Mouse (Mus musculus): ENCODE results near the gene Calr.

Gene Calr

GRCm38 (mm10) chr8:84846722-84847572 is at the start of gene Calr:
TSS of gene Calr (minus strand) at chr8:84846934.
- peak; percentile 99 to 100 for DNase-seq

- DNase-seq: no peak
Measured at GRCm38 (mm10) chr8:84895963-84896362, 49.2 kb upstream of the Calr start.

DNA sequence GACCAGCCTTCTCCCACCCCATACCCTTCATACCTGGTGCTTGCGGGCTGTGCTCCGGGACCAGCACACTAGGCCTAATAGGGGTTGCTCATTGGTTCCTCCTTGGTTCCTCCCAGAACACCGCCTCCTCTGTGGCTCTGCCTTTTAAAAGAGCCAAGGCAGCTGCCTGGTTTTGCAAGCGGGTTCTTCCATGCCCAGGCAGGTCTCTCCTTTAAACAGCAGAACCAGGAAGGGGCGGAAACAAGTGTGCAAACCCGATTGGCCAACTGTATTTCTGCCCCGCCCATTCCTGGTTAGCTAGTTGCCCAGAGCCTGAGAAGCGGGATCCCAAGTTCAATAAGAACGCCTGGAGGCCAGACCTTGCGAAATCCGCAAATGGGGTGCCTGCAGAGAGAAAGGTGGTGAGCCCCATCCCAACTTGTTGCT is 47.0 kb upstream of the Calr start, which contains the start of gene Gcdh:
TSS of gene Gcdh (minus strand) at position 213 of the 426 bp plus-strand sequence.
- peak; percentile 94 to 99 for DNase-seq

DNA sequence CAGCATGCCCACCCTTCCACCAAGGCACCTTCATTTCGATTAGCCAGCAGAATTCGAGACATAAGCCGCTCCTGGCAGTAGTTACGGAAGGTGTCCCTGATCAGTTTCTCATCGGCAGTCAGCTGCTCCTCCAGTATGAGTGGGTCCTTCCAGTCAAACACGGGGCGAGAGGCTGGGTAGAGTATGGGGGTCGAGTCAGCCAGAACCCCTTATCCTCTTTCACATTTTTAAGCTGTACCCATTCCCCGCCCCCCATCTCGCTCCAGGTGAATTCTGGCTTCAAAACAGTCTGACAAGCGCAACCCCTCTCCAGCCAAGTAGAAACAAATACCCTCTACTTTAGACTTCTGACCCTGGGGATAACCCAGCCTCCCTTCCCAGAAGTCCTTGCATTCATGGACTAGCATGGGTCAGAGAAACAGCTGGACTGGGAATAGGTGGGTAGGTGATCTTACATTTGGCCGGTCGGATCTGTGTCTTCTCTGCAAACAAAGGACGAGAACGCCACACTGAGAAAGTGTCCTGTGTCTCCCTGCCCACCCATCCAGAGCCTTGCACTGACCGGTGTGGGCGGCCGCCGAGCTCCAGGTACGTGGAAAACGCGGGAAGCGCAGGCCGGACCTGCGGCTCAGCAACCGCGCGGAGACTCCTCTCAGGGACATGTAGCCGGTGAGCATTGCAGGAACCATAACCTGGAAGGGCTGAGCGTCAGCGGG is 46.4 kb upstream of the Calr start:
- DNase-seq: peak; percentile 71 to 80

DNA sequence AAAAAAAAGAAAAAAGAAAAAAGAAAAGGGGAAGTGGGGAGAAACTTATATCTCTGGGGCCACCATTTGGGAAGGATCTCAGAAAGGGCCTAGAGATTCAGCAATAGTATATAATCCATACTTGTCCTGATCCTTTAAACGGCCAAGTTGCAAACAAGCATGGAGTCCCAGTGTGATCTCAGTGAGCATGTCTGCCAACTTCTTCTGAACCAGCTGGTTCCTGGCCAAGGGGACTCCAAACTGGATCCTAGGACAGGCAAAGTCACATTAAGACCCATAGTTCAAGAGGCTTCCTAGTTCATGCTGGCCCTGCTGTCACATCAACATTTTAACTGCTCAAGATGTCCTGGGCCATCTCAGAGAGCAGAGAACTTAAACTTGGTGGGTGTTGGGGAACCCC is 42.4 kb upstream of the Calr start:
- DNase-seq: no peak

DNA sequence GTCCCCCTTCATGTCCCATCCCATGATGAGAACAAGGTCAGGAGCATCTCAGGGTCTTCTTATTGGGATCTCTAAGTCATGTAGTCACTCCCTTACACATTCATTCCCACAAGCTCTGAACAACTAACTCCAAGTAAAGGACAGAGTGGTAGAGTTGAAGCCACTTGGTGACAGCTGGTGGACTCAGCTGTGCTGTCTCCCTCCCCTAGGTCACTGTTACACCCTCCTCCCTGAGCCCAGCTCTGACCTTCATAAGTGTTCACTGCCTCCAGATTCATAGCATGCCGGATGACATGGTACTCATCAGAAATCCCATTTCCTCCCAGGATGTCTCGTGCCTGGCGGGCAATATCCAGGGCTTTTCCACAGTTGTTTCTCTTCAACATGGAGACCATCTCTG is 41.5 kb upstream of the Calr start:
- no peak for DNase-seq

GRCm38 (mm10) chr8:84884728-84885127 is 38.0 kb upstream of the Calr start:
- DNase-seq: no peak

- no peak for DNase-seq
Measured at GRCm38 (mm10) chr8:84878915-84879314, 32.2 kb upstream of the Calr start.

GRCm38 (mm10) chr8:84877297-84878035 is 30.7 kb upstream of the Calr start:
- no peak for DNase-seq

GRCm38 (mm10) chr8:84874339-84874738 is 27.6 kb upstream of the Calr start:
- no peak for DNase-seq

DNA sequence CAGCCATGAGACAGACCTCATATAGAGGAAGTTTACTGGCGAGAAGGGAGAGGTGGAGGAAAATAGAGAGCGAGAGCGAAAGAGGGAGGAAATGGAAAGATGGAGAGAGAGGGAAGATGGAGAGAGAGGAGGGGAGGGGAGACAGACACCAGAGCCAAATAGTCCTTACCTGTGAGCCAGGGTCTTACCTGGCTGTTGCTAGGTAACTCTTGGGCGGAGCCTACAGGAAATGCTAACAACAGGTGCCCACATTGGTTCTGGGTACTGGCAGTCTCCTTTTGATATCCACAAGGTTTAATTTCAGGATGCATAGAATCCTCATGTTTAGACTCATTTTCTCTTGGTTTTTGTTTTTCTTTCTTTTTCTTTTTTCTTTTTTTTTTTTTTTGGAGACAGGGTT is 26.3 kb upstream of the Calr start:
- no peak for DNase-seq

DNA sequence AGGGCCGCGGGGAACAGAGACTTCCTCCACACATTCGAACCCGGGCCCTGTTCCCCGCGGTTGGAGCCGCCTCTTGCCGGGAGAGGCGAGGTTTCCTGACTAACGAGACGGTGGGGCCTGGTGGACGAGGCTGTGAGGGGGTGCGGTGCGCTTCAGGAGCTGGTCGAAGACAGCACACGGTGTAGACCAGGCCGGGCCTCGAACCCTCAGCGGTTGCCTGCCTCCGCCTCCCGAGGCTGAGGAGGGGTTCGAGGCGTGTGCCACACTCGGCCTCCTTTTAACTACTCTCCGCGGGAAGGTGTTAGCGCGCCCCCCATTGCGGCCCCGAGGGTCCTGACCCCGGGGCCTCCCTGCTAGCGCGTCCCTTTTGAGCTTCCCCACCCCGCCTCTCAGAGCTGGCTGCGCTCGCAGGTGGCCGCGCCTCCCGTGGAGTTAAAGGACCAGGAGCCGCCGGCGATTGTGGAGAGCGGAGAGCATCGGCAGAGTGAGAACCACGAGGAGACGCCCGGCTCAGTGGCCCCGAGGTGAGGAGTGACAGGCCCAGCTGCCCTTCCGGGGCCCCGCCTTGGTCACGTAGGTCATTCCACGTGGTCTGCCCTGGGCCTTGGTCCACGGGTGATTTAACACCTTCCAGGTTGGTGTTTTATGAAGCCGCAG is 25.7 kb upstream of the Calr start:
- DNase-seq: peak; percentile 34 to 72

- peak; percentile 84 to 95 for DNase-seq
Measured at GRCm38 (mm10) chr8:84871376-84872308, 24.9 kb upstream of the Calr start, which contains the start of gene Syce2. TSS of gene Syce2 (plus strand) at chr8:84872111.

GRCm38 (mm10) chr8:84856864-84857441 is 10.2 kb upstream of the Calr start, which contains the start of gene Farsa:
TSS of gene Farsa (plus strand) at chr8:84856989.
- peak; percentile 94 to 95 for DNase-seq

DNA sequence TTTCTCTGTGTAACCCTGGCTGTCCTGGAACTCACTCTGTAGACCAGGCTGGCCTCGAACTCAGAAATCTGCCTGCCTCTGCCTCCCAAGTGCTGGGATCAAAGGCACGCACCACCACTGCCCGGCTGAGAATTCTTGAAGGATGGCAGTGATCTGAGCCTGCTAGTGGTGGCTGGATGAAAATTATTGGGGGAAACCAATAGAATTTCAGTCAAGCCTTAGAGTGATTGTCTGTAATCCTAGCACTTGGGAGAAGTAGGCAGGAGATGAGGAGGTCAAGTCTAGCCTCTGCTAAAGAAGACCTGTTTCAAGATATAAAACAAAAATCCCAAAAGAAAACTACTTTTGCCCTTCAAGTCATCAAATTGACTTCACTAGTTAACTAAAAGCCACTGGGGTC is 9.7 kb upstream of the Calr start:
- no peak for DNase-seq

DNA sequence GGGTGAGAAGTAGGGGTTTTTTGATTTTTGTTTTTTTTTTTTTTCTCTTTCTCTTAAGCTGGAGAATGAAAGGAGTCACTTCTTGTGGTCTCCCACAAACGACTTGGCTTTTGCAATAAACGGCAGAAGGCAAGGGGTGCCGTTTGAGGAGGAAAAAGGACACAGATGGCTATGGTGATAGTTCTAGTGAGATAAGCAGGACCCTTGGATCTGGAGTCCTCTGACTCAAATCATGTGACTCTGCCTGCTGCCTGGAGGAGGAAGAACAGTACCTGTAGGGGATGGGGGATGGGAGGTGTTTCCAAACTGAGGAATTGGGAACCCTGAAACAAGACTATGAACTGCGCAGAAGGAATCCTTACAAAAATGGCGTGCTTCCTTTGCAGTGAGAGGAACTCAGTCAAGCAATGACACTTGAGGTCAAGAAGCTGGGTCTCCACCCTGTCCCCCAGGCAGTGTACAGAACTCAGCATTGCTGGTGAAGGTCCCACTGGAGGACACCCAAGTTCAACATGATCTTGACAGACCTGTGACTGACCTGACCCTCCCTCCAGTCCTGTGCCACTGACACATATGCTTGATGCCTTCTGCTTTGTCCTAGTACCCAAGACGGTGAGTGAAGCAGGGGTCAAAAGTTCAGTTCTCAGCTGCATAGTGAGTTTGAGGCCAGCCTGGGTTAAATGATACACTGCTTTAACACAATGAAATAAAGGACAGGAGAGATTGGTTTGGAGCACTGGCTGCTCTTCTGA is 1.1 kb upstream of the Calr start:
- peak in 1 of 2 experiments; percentile 13 for DNase-seq

DNA sequence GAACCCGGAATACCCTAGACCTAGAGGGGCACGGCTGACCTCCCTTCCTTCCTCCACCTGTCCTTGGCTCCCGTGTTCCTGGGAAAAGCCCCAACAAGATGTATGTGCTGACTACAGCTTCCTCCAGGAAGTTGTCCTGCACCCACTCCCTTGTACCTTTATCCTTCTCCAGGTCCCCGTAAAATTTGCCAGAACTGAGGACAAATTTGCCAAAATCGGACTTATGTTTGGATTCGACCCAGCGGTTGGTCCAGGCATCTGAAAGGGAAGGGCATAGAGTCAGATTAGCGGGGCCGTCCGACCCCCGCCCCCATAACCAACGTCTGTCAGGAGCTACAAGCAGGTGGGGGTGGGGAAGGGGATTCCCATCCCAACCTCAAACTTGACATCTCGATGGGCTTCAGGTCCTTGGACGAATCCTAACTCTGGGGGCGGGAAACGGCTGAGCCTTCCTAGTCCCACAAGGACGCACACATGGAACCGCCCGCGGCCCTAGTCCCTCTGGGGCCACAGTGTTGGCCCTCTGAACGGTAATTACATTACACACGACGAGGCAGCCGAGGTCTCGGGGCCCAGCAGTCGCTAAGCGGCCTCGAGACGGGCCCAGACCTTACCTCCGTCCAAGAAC is 526 bp downstream of the Calr start:
- no peak for DNase-seq

- peak; percentile 36 to 67 for DNase-seq
Measured at GRCm38 (mm10) chr8:84845355-84846093, 1.2 kb downstream of the Calr start.

Measured in kidney, postnatal 36 days (tissue).